Mouse (Mus musculus) kidney, adult 2 months (tissue): ENCODE results near the gene Trip11.

ENCODE experiments used
- CTCF ChIP-seq: fragments of 200-500 bp; conservative IDR thresholded peaks from 2 replicates; pipeline ENCODE4 v1.5.1; 2011; ENCODE audit warnings: low read depth, mild to moderate bottlenecking, control low read depth, low read length, moderate library complexity, mixed read lengths; ENCODE audit not compliant: insufficient read depth, insufficient read length
- POLR2A ChIP-seq: fragments of 200-500 bp; IDR thresholded peaks from one replicate; pipeline ENCODE4 v1.6.1; 2011; ENCODE audit warnings: low read depth, low read length, control low read depth

DNA sequence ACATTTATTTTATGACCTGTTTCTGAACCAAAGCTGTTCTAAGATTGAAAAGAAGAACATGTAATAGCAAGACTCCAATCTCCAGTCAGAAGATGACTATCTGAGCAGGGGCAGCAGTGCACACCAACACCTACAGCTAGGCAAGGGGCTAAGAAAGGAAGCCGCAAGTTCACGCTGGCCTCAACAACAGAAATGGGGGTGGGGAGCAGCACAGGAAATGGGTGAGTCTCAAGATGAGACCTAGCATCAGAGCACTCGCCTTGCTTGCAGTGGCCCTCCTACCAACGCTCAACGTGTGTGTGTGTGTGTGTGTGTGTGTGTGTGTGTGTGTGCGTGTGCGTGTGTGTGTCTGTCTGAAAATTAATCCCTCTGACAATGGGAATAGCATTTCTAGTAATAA lies 16.0 kb downstream of the Trip11 start:
- no peak for TF ChIP-seq POLR2A
- no peak for TF ChIP-seq CTCF
